Mouse (Mus musculus) layer of hippocampus, adult 11-12 months (tissue): Measurements from ENCODE around the gene Fbxo41.
"Not testable (repeated sequence)": the region's sequence is repeated elsewhere in the genome, so short reads cannot be mapped to it uniquely, and the experiment has no call there.

ENCODE experiments used
- DNase-seq: peaks from one replicate; pipeline ENCODE4 v3.0.0; 2022; ENCODE audit warnings: low spot score

The Fbxo41 gene

DNA sequence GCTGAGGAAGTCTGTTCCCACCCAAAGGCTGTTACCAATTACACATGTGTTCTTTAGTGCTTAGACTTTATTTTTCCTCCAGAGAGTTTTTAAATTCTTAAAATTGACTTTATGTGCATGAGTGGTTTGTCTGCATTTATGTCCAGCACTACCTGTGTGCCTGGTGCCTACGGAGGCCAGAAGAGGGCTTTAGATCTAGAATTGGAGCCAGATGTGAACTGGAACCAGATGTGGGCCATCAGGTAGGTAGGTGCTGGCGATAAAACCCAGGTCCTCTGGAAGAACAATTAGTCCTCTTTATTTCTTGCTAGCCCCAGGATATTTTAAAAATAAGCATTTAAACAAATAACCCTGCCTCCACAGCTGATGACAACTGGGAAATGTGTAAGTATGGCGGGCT, 11.2 kb downstream of the Fbxo41 start:
- no peak for DNase-seq

GRCm38 (mm10) chr6:85490252-85490651, 12.5 kb downstream of the Fbxo41 start:
- DNase-seq = no peak

DNA sequence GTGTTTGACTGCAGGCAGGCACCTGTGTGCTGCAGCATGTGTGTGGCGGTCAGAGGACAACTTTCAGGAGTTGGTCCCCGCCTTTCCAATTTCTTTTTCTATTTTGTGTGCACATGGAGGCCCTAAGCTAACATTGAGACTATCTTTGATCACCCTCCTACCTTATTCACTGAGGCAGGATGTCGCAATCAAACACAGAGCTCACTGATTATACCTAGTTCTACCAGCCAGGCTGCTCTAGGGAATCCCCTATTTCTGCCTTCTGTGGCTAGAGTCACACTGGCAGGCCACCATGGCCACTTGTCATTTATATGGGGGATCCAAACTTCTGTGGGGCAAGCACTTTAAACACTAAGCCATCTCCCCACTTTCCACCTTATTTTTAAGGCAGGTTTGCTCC, 13.1 kb downstream of the Fbxo41 start:
- no peak for DNase-seq

DNA sequence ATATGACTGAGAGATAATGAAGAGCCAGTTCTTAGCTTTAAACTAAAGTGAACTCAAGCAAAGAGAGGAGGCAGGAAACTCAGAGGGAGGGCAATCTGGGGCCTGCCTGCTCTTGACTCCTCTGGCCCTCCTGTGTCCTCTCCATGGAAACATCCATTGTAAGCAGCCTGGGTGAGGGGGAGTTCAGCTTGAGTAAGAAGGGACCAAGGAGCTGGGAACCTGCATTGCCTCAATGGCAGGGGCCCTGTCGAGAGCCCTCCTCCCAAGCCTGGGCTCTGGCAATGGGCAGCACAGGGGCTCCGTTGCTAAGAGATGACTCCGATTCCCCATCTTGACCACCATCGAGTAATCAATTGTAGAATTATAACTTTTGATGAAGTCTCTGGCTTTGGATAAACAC, 14.3 kb downstream of the Fbxo41 start:
- DNase-seq = no peak

- DNase-seq = no peak
Observed at GRCm38 (mm10) chr6:85485738-85486137, 17.1 kb downstream of the Fbxo41 start.

DNA sequence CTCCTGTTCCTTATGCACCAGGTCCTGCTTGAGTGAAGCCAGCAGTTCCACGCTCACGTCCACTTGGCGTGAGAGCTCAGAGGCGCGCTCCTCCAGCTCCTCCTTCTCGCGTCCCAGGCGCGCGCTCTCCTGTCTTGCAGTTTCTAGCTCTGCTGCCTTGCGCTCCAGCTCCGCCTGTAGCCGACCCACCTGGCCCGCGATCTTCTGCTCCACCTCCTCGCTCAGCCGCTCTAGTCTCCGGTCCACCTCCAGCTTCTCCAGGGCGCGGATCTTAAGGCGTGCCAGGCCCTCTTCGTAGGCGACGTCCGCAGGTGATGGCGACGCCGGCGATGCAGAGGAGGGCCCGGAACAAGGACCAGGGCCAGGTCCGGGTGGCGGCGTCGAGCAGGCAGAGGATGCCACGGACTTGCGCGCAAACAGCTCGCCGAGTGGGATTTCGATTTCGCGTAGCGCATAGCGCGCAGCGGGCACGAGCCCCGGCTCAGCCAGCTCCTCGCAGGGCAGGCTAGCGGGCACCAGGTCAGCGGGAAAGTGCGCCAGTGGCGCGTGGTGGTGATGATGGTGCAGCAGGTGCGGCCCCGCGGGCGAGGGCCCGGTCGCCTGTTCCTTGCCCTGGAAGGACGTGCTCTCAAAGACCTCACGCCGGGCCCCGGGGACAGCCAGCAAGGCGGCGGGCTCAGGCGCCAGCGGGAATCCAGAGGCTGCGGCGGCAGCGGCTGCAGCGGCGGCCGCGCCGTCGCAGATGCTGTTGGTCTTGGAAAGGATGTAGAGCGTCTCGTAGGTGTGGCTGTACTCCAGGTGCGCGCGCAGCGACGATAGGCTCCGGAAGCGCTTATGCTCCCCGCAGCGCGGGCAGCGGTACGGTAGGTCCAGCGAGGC, 18.7 kb downstream of the Fbxo41 start:
- DNase-seq = no peak

- no peak for DNase-seq
Observed at GRCm38 (mm10) chr6:85480685-85481084, 22.1 kb downstream of the Fbxo41 start.

GRCm38 (mm10) chr6:85479979-85480378, 22.8 kb downstream of the Fbxo41 start:
- DNase-seq = peak; percentile 58

DNA sequence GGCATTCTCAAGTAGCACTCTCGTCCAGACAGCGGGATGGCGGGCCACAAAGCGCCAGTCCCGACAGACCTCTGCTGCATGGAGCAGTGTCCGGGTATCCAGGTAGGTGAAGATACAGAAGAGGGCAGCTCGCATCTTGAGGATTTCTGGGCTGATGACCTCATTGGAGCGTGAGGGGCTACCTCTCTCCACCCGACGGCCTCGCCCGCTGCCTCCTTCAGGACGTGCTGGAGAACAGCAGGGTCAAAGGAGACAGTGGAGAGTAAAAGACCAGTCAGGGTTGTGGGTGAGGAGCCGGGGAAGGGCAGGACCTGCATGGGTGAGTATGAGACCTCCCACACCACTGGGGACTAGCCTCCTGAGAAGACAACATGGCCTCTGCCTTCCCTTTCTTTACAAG, 24.4 kb downstream of the Fbxo41 start:
- DNase-seq = no peak

- DNase-seq = no peak
Observed at GRCm38 (mm10) chr6:85477366-85477917, 25.4 kb downstream of the Fbxo41 start.

DNA sequence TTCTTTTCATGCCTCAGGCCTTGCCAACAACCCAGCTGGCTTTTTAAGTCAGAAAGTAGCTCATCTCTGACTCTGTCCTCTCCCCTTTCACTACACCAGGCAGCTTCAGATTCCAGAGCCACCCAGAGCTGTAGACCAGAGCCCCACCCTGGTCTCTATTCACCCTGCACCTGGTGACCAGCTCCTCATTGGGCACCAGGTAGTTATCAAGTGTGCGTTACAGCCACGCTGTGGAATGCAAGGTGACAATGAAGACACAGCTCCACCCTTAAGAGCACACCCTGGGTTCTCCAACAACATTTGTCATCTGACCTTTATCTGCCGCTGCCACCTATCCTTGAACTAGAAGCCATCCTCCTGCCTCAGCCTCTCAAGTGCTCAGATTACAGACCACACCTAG, 27.2 kb downstream of the Fbxo41 start:
- no peak for DNase-seq

DNA sequence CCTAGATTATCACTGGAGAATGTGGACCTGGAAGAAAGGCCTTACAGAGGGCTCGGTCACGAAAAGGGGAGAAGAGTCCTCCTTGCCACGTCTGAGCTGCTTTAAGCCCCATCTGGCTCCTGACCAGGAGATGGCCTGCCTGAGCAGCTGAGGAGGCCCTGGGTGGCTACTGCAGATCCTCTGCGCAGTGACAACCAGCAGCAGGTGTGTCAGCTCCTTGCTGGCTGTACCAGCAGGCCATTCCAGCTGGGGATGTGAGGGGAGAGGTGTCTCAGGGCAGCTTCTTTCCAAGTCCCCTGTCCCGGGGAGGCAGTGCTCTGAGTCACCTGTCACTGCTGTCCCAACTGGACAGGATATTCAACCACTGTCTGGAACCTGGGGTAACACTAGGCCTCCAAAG, 30.3 kb downstream of the Fbxo41 start:
- no peak for DNase-seq

DNA sequence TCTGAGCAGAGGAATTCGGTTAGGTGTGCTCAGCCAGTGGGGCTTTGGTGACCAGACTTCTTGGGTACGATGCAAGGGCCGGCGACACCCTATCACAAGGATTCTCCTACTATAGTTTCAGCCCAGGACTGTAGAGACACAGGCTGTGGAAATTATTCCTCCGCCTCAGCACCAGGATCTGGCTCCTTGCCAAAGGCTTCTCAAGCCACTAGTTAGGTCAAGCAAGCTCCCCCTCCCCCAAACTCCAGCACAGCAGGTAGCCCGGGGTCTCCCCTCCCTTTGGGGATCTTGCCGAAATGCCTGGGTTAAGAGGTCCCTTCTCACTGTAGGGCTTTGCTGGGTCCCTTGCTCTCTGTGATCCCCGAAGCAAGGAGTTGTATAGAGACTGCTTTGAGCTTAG, 30.8 kb downstream of the Fbxo41 start:
- no peak for DNase-seq

- DNase-seq = no peak
Observed at GRCm38 (mm10) chr6:85469660-85470430, 32.9 kb downstream of the Fbxo41 start.

DNA sequence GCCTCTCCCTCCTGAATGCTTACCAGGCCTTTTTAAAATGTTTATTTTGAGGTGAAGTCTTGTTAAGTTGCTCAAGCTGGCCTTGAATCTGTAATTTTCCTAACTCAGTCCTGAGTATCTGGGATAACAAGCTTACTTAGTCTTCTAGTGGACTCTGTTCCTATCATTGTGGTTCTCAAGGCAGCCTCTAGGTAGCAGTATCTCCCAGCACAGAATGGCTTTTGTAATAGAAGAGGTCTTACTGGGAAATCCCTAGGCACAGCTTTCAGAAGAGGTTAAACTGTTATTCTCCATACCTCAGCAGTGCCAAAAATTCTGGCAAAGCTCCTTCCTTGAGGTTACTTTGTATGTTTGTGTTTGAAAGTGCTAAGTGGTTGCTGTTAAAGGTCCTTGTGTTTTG, 37.4 kb downstream of the Fbxo41 start:
- DNase-seq = no peak

GRCm38 (mm10) chr6:85459621-85460020, 43.2 kb downstream of the Fbxo41 start:
- DNase-seq = no peak

GRCm38 (mm10) chr6:85452816-85453215, 50.0 kb downstream of the Fbxo41 start:
- no peak for DNase-seq

GRCm38 (mm10) chr6:85452411-85452665, 50.5 kb downstream of the Fbxo41 start:
- DNase-seq = no peak

GRCm38 (mm10) chr6:85451664-85452410, 51.0 kb downstream of the Fbxo41 start, which contains the start of gene Pradc1:
Gene Pradc1, minus strand, starts transcription at chr6:85451970.
- peak; percentile 99 for DNase-seq

DNA sequence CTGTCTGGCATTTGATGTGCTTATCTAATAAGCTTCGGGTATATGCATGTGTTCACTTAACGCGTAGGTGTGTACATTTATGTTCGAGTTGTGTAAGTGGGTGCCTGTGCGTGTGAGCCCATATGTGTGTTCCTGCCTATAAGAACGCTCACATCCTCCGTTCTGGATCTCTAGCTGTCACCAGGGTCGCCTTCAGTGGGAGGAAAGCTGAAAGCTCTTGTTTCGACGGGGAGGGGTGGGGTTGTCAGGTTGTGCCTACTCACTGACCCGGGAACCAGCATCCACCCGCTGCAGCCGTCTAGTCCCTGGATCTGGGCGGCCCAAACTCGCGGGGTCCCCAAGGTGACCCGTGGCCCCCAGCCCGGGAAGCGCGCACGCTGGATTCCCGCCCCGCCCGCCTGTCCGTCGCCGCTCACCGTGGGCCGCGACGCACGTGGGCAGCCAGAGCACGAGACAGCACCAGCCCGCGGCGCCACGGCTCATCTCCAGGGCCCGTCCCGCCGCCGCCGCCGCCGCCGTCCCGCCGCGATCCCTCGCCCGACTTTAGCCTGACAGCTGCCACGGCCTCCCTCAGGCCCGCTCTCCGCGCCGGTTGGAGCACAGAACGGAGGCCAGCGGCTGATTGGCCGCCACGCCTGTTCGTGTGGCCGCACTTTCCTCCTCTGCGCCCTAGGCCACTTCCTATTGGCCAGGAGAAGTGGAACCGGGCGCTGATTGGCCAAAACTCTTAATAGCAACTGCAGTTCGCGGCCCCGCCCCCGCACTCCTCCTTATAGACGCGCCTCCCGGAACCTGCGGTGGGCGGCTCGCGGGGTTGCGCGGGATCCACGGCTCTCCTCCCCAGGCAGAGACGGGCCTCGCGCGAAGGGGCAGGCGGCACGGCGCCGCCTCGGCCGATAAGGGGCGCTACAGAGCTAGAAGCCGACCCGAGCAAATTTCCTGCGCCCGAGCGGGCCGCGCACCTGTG, 51.8 kb downstream of the Fbxo41 start, which contains the start of gene Cct7:
Cct7 (plus strand) TSS at position 818 of the 967 bp plus-strand sequence.
- peak; percentile 100 for DNase-seq

DNA sequence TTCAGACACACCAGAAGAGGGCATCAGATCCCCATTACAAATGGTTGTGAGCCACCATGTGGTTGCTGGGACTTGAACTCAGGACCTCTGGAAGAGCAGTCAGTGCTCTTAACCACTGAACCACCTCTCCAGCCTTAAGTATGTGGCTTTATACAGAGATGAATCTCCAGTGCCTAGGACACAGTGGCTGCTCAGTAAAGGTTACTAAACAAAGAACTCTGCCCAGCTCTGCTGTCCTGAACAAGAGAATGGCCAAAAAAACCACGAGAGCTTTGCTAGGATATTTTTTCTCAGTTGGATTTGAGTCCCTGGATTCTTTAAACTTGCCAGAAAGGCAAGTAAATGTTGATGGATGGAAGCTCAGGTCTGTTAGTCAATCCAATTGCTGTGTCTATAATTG, 52.7 kb downstream of the Fbxo41 start:
- DNase-seq = not testable (repeated sequence)
